Mouse (Mus musculus): ENCODE results near the gene Fancd2os. TPM values are rescaled to one million over a fixed set of nuclear protein-coding genes. Genes with fewer than 3 reads are reported as not detected.

Fancd2os gene
- total and polyA plus RNA-seq, 3 experiments, result 0.12 to 0.22 TPM; not detected in 1

- 0 out of 4 replicates have a peak, but pooled peaks cover 0 to 4% of the 10 kb centered on the region in 2 experiments for H3K4me1 ChIP-seq (ENCODE audit: control insufficient read depth in 1 of 2, insufficient read depth in 2 of 2, low read length in 2 of 2)
- no peak overlapping the region for H3K27ac ChIP-seq (ENCODE audit: control insufficient read depth, low read depth, low read length)
- no peak for DNase-seq (ENCODE audit: low read depth, low spot score)
- peaks cover 5% of the 10 kb centered on the region for H3K79me2 ChIP-seq (ENCODE audit: control insufficient read depth, insufficient read depth, low read length, poor library complexity)
- no peaks in the 10 kb centered on the region for H3K27me3 ChIP-seq (ENCODE audit: control insufficient read depth in 1 of 2, insufficient read depth in 2 of 2, low read length in 2 of 2)
- H3K4me3 ChIP-seq (ENCODE audit: control insufficient read depth in 1 of 2, insufficient read depth in 1 of 2, low read depth in 2 of 2, low read length in 2 of 2), result no peak overlapping the region
- H3K9me3 ChIP-seq (replicated peaks; ENCODE audit: insufficient read depth, low read length), result no peaks in the 10 kb centered on the region
- H3K9ac ChIP-seq (ENCODE audit: control insufficient read depth, low read depth, low read length, poor library complexity, severe bottlenecking), result no peak overlapping the region
- peaks cover 12 to 23% of the 10 kb centered on the region in 2 experiments for H3K36me3 ChIP-seq (ENCODE audit: control insufficient read depth in 1 of 2, insufficient read depth in 2 of 2, low read length in 2 of 2)
- no peak for TF ChIP-seq ZC3H11A (IDR thresholded peaks at IDR 0.05; ENCODE audit: low read depth, low read length)
- no peak for TF ChIP-seq SMC3 (IDR thresholded peaks at IDR 0.05; ENCODE audit: low read depth, low read length)
- TF ChIP-seq ELF1 (IDR thresholded peaks at IDR 0.05; ENCODE audit: low read depth, low read length), result no peak
- no peak for TF ChIP-seq ZMIZ1 (IDR thresholded peaks at IDR 0.05; ENCODE audit: low read depth, low read length)
- no peak for TF ChIP-seq MAFK (IDR thresholded peaks at IDR 0.05; ENCODE audit: borderline replicate concordance, low read depth, low read length)
These were observed 14.5 kb upstream of the Fancd2os start for GRCm38 (mm10) chr6:113614997-113615396.

DNA sequence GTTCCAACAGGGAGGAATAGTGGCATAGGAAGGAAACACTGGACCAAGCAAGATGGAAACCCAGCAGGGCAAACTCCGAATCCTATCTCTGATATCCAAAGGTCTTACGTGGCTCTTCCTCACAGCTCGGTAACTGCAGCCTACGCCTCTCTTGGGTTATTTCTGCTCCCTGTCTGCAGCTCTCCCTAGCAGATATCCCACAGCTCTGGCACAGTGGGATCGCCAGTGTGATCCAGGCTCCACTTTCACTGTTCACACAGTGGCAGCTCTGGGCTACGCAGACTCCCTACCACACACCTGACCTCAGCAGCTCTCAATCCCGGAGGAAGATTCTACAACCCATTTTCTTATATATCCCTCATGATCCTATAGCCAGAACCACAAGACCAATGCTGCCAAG lies 13.6 kb upstream of the Fancd2os start:
- H3K27ac ChIP-seq (ENCODE audit: control insufficient read depth, low read depth, low read length), result no peak overlapping the region
- H3K9ac ChIP-seq (ENCODE audit: control insufficient read depth, low read depth, low read length, poor library complexity, severe bottlenecking), result no peak overlapping the region
- H3K27me3 ChIP-seq (ENCODE audit: control insufficient read depth in 1 of 2, insufficient read depth in 2 of 2, low read length in 2 of 2), result no peaks in the 10 kb centered on the region
- H3K4me1 ChIP-seq (ENCODE audit: control insufficient read depth in 1 of 2, insufficient read depth in 2 of 2, low read length in 2 of 2), result 0 out of 4 replicates have a peak, but pooled peaks cover 0 to 4% of the 10 kb centered on the region in 2 experiments
- TF ChIP-seq RCOR1 (IDR thresholded peaks at IDR 0.05; ENCODE audit: low read depth, low read length) (no peak), MAFK (IDR thresholded peaks at IDR 0.05; ENCODE audit: borderline replicate concordance, low read depth, low read length) (no peak), GABPA (IDR thresholded peaks at IDR 0.05; ENCODE audit: low read depth, low read length) (no peak), POLR2AphosphoS2 (IDR thresholded peaks at IDR 0.05; ENCODE audit: low read length) (no peak), POLR2AphosphoS5 (IDR thresholded peaks at IDR 0.05; ENCODE audit: borderline replicate concordance, low read depth, low read length) (no peak), TBP (IDR thresholded peaks at IDR 0.05; ENCODE audit: low read depth, low read length) (no peak), POLR2A (IDR thresholded peaks at IDR 0.05; ENCODE audit: control insufficient read depth in 1 of 2, insufficient read depth in 1 of 2, low read depth in 1 of 2, low read length in 2 of 2, poor library complexity in 1 of 2) (no peak), MAZ (IDR thresholded peaks at IDR 0.05; ENCODE audit: low read depth, low read length) (no peak), UBTF (IDR thresholded peaks at IDR 0.05; ENCODE audit: borderline replicate concordance, insufficient read depth, low read depth, low read length) (no peak)
- H3K4me3 ChIP-seq (ENCODE audit: control insufficient read depth in 1 of 2, insufficient read depth in 1 of 2, low read depth in 2 of 2, low read length in 2 of 2), result no peak overlapping the region
- H3K79me2 ChIP-seq (ENCODE audit: control insufficient read depth, insufficient read depth, low read length, poor library complexity), result peaks cover 7% of the 10 kb centered on the region
- DNase-seq (ENCODE audit: low read depth, low spot score), result no peak
- no peaks in the 10 kb centered on the region for H3K9me3 ChIP-seq (replicated peaks; ENCODE audit: insufficient read depth, low read length)
- peaks cover 12 to 24% of the 10 kb centered on the region in 2 experiments for H3K36me3 ChIP-seq (ENCODE audit: control insufficient read depth in 1 of 2, insufficient read depth in 2 of 2, low read length in 2 of 2)

DNA sequence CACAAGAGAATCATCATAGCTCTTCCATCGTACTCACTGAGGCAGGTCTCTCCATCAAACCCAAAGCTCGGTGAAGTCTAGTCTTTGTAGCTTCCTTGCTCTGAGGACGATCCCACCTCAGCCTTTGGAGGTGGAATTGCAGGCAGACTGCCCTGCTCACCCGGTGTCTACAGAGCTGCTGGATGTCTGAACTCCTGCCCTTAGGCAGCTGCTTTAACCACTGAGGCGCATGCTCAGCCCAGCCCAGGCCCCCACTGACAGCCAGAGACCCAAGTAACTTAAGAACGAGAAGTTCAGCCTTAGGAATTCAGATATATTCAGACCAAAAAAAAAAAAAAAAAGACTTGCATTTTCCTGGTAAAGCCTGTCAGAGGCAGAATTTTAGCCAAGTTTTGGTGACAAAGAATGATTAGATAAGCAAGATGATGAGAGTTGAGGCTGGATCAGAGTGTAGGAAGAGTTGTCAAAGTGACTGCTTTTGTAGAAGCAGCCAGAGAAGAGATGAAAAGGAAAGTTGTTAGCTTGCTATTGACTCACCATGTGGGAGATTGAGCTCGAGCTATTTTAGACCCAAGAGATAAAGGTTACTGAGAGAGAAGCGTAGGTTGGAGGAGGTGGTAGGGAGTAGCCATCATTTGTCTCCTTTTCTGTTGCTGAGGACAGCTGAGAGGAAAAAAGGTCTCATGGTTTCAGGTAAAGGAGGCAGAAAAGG lies 11.9 kb upstream of the Fancd2os start:
- no peak for DNase-seq (ENCODE audit: low read depth, low spot score)
- no peak overlapping the region for H3K9ac ChIP-seq (ENCODE audit: control insufficient read depth, low read depth, low read length, poor library complexity, severe bottlenecking)
- TF ChIP-seq USF1 (IDR thresholded peaks at IDR 0.05; ENCODE audit: low read depth, low read length) (no peak), TBP (IDR thresholded peaks at IDR 0.05; ENCODE audit: low read depth, low read length) (no peak), EP300 (IDR thresholded peaks at IDR 0.05; ENCODE audit: low read depth in 1 of 2, low read length in 2 of 2) (no peak), ELF1 (IDR thresholded peaks at IDR 0.05; ENCODE audit: low read depth, low read length) (no peak), HCFC1 (IDR thresholded peaks at IDR 0.05; ENCODE audit: low read depth, low read length) (no peak), TAL1 (IDR thresholded peaks at IDR 0.05; ENCODE audit: low read length) (no peak), ZMIZ1 (IDR thresholded peaks at IDR 0.05; ENCODE audit: low read depth, low read length) (no peak), SMC3 (IDR thresholded peaks at IDR 0.05; ENCODE audit: low read depth, low read length) (no peak), BHLHE40 (IDR thresholded peaks at IDR 0.05; ENCODE audit: borderline replicate concordance, low read depth, low read length) (no peak), POLR2AphosphoS2 (IDR thresholded peaks at IDR 0.05; ENCODE audit: low read length) (no peak), MXI1 (IDR thresholded peaks at IDR 0.05; ENCODE audit: low read depth, low read length) (no peak)
- no peak overlapping the region for H3K27ac ChIP-seq (ENCODE audit: control insufficient read depth, low read depth, low read length)
- H3K4me1 ChIP-seq (ENCODE audit: control insufficient read depth in 1 of 2, insufficient read depth in 2 of 2, low read length in 2 of 2), result no peaks in the 10 kb centered on the region
- no peaks in the 10 kb centered on the region for H3K27me3 ChIP-seq (ENCODE audit: control insufficient read depth in 1 of 2, insufficient read depth in 2 of 2, low read length in 2 of 2)
- peaks cover 12 to 26% of the 10 kb centered on the region in 2 experiments for H3K36me3 ChIP-seq (ENCODE audit: control insufficient read depth in 1 of 2, insufficient read depth in 2 of 2, low read length in 2 of 2)
- peaks cover 17% of the 10 kb centered on the region for H3K79me2 ChIP-seq (ENCODE audit: control insufficient read depth, insufficient read depth, low read length, poor library complexity)
- no peaks in the 10 kb centered on the region for H3K9me3 ChIP-seq (replicated peaks; ENCODE audit: insufficient read depth, low read length)
- no peak overlapping the region for H3K4me3 ChIP-seq (ENCODE audit: control insufficient read depth in 1 of 2, insufficient read depth in 1 of 2, low read depth in 2 of 2, low read length in 2 of 2)

Data from MEL (cell line).